Mouse (Mus musculus): ENCODE results near the gene Pparg.
A peak's percentile ranks its signal among the peaks of the same experiment; 100 is the strongest.

Gene Pparg

GRCm38 (mm10) chr6:115464661-115465060, 103.9 kb downstream of the Pparg start:
- DNase-seq (ENCODE audit: low spot score), result no peak

GRCm38 (mm10) chr6:115465463-115465862, 104.7 kb downstream of the Pparg start:
- DNase-seq (ENCODE audit: low spot score), result no peak

GRCm38 (mm10) chr6:115465876-115466275, 105.1 kb downstream of the Pparg start:
- no peak for DNase-seq (ENCODE audit: low spot score)

- DNase-seq (ENCODE audit: low spot score), result no peak
Measured at GRCm38 (mm10) chr6:115466601-115467000, 105.8 kb downstream of the Pparg start.

DNA sequence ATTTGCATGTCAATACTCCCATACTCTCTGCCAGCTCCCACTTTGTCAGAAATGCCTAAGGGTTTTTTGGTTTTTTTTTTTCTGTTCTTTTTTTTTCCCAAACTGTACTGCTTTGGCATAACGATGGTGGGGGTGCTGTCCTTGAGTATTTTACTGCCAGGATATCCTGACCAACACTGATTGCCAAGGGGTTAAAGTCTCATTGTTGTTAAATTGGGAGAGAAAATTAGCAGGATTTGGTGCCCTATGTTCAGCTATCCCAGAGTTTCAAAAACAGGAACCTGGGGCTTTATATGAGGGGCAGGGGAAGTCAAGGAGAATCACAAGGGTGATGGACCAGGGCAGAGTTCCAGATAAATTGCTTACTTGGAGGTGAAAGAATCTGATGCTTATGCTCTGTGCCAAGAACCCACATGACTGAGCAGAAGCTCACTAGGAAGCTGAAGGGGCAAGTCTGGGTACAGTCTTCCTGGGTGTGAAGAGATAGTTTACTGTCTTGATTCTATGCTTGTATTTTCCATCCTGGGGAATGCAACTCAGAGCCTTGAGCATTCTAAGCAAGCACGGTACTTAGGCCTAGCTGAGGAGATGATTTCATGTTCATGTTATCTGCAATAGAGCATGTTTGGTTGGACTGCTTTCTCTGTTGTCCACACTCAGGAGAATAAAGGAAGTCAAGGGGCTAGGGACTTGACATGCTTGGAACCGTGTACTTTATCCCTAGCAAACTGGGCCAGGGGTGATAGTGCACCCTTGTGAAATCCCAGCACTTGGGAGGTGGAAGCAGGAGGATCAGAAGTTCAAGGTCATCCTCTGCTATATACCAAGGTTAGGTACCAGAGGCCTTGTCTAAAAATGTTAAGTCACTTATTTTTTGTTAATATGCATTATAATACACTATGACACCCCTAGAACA, 109.2 kb downstream of the Pparg start:
- DNase-seq (ENCODE audit: low spot score), result no peak

- DNase-seq (ENCODE audit: low spot score), result no peak
Measured at GRCm38 (mm10) chr6:115471956-115472355, 111.2 kb downstream of the Pparg start.

GRCm38 (mm10) chr6:115477081-115477695, 116.4 kb downstream of the Pparg start:
- no peak for DNase-seq (ENCODE audit: low spot score)

DNA sequence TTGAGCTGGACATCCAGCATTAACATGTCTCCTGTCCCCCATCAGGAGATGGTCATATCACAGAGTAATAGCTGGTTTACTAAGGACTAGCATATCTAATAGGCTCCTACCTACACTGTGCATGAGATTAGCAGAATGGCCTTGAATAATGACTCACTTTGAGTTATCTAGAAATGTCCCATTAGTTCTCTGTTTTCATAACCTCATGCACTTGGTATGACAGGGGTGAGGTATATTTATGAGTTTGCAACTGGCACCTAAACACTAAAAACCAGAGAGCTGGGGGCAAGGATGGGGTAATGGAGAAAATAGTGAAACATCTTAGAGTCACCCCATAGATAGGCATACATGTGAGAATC, 119.2 kb downstream of the Pparg start:
- DNase-seq (ENCODE audit: low spot score), result no peak

DNA sequence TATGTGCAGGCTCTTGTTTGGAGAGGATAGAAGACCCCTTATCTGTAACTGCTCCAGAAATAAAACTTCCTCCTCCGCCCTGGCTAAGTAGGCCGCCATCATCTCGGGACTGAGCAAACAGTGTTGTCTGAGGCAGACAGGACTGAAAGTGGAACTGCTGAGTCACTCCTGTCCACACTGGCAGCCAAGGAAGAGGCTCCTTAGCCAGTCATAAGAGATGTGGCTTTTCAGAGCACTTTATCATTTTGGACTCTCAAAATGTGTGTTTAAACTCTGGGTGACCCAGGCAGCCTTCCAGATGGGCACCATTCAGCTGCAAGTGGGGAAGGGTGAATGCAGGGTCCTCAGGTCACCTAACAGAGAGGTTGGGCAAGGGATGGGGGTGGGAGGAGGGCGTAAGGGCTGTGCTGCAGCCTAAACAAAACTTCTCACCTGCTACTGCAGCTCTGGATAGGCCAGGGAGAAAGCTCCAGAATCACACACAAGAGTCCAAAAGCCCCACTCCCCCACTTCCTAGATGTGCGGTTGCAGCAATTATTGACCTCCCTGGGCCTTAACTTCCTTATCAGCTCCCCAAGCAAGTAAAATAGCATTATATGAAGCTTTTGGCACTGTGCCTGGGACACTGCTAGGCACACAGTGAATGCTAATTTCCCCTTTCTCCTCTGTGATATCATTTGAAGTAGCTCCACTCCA, 119.7 kb downstream of the Pparg start:
- DNase-seq (ENCODE audit: low spot score), result no peak

GRCm38 (mm10) chr6:115481018-115481354, 120.2 kb downstream of the Pparg start:
- DNase-seq (ENCODE audit: low spot score), result no peak

GRCm38 (mm10) chr6:115481603-115482002, 120.9 kb downstream of the Pparg start:
- no peak for DNase-seq (ENCODE audit: low spot score)

- no peak for DNase-seq (ENCODE audit: low spot score)
Measured at GRCm38 (mm10) chr6:115485635-115486034, 124.9 kb downstream of the Pparg start.

GRCm38 (mm10) chr6:115489831-115490230, 129.1 kb downstream of the Pparg start:
- no peak for DNase-seq (ENCODE audit: low spot score)

GRCm38 (mm10) chr6:115492952-115493613, 132.3 kb downstream of the Pparg start:
- no peak for DNase-seq (ENCODE audit: low spot score)

- no peak for DNase-seq (ENCODE audit: low spot score)
Measured at GRCm38 (mm10) chr6:115493824-115494223, 133.1 kb downstream of the Pparg start.

- peak; percentile 31 for DNase-seq (ENCODE audit: low spot score)
Measured at GRCm38 (mm10) chr6:115499540-115499939, 138.8 kb downstream of the Pparg start.

- no peak for DNase-seq (ENCODE audit: low spot score)
Measured at GRCm38 (mm10) chr6:115500234-115500633, 139.5 kb downstream of the Pparg start.

- peak; percentile 40 for DNase-seq (ENCODE audit: low spot score)
Measured at GRCm38 (mm10) chr6:115501131-115501530, 140.4 kb downstream of the Pparg start.

GRCm38 (mm10) chr6:115503038-115503437, 142.3 kb downstream of the Pparg start:
- DNase-seq (ENCODE audit: low spot score), result no peak

GRCm38 (mm10) chr6:115503549-115504159, 142.9 kb downstream of the Pparg start:
- no peak for DNase-seq (ENCODE audit: low spot score)

GRCm38 (mm10) chr6:115504160-115504558, 143.4 kb downstream of the Pparg start:
- DNase-seq (ENCODE audit: low spot score), result no peak

GRCm38 (mm10) chr6:115504915-115505314, 144.2 kb downstream of the Pparg start:
- no peak for DNase-seq (ENCODE audit: low spot score)
